Mouse (Mus musculus): ENCODE measurements around the gene Dnaja2. TPM values are rescaled to one million over a fixed set of nuclear protein-coding genes. Genes with fewer than 3 reads are reported as not detected.

Dnaja2 gene
- total and polyA plus RNA-seq, 3 experiments, result 150 to 471 (median 227) TPM

GRCm38 (mm10) chr8:85506620-85507019, 48.5 kb downstream of the Dnaja2 start:
- no peak for TF ChIP-seq MYC (IDR thresholded peaks at IDR 0.05; ENCODE audit: low read depth, low read length)
- no peak overlapping the region for H3K27ac ChIP-seq (ENCODE audit: insufficient read depth, low read depth)
- H3K9me3 ChIP-seq (replicated peaks; ENCODE audit: low read length), result no peaks in the 10 kb centered on the region
- no peak for DNase-seq (ENCODE audit: extremely low read depth)
- H3K27me3 ChIP-seq (replicated peaks), result no peaks in the 10 kb centered on the region
- H3K4me1 ChIP-seq (ENCODE audit: control insufficient read depth in 1 of 2, insufficient read depth in 2 of 2), result peaks cover 2 to 20% of the 10 kb centered on the region in 2 experiments; a peak in 3 of 4 replicates
- H3K9ac ChIP-seq (ENCODE audit: insufficient read depth, low read depth), result no peak overlapping the region
- no peaks in the 10 kb centered on the region for H3K79me2 ChIP-seq (replicated peaks; ENCODE audit: control insufficient read depth, extremely low read depth, insufficient read depth, poor library complexity, severe bottlenecking)
- H3K4me3 ChIP-seq (replicated peaks in 1 of 3; ENCODE audit: low read depth in 2 of 3, low read length in 2 of 3, poor library complexity in 1 of 3), result no peak overlapping the region
- H3K4me2 ChIP-seq (ENCODE audit: insufficient read depth, low read depth, poor library complexity, severe bottlenecking), result no peak overlapping the region
- in situ Hi-C loops (cut with MboI; ENCODE audit: low pct_ligation_motif_present, low pct_unique_long_range_greater_than_20kb, low sequenced_read_pairs) (no loop called here), dilution Hi-C loops (cut with MboI; ENCODE audit: extremely low pct_ligation_motif_present, extremely low pct_unique_long_range_greater_than_20kb, low sequenced_read_pairs) (no loop called here)
- H3K36me3 ChIP-seq (replicated peaks in 1 of 2; ENCODE audit: control insufficient read depth in 1 of 2, insufficient read depth in 1 of 2, low read length in 1 of 2), result peaks cover 84 to 95% of the 10 kb centered on the region in 2 experiments

- in situ Hi-C loops (cut with MboI; ENCODE audit: low pct_ligation_motif_present, low pct_unique_long_range_greater_than_20kb, low sequenced_read_pairs) (no loop called here), dilution Hi-C loops (cut with MboI; ENCODE audit: extremely low pct_ligation_motif_present, extremely low pct_unique_long_range_greater_than_20kb, low sequenced_read_pairs) (no loop called here)
- Histone ChIP-seq H3K4me3 (replicated peaks in 1 of 3; ENCODE audit: low read depth in 2 of 3, low read length in 2 of 3, poor library complexity in 1 of 3) (no peak overlapping the region), H3K27ac (ENCODE audit: insufficient read depth, low read depth) (no peak overlapping the region), H3K4me1 (ENCODE audit: control insufficient read depth in 1 of 2, insufficient read depth in 2 of 2) (peaks cover 2 to 37% of the 10 kb centered on the region in 2 experiments; a peak in 3 of 4 replicates), H3K79me2 (replicated peaks; ENCODE audit: control insufficient read depth, extremely low read depth, insufficient read depth, poor library complexity, severe bottlenecking) (no peaks in the 10 kb centered on the region), H3K36me3 (replicated peaks in 1 of 2; ENCODE audit: control insufficient read depth in 1 of 2, insufficient read depth in 1 of 2, low read length in 1 of 2) (peaks cover 85 to 95% of the 10 kb centered on the region in 2 experiments), H3K27me3 (replicated peaks) (no peaks in the 10 kb centered on the region), H3K9ac (ENCODE audit: insufficient read depth, low read depth) (no peak overlapping the region), H3K4me2 (ENCODE audit: insufficient read depth, low read depth, poor library complexity, severe bottlenecking) (no peak overlapping the region), H3K9me3 (replicated peaks; ENCODE audit: low read length) (no peaks in the 10 kb centered on the region)
- TF ChIP-seq POLR2A (IDR thresholded peaks at IDR 0.05; ENCODE audit: low read depth, low read length), result no peak
- no peak for TF ChIP-seq USF1 (IDR thresholded peaks at IDR 0.05; ENCODE audit: low read depth, low read length)
- TF ChIP-seq MXI1 (IDR thresholded peaks at IDR 0.05; ENCODE audit: low read depth, low read length), result no peak
- TF ChIP-seq ETS1 (conservative IDR thresholded peaks at IDR 0.05; ENCODE audit: low read depth, low read length), result no peak
- TF ChIP-seq UBTF (IDR thresholded peaks at IDR 0.05; ENCODE audit: low read depth, low read length), result no peak
- TF ChIP-seq MAX (IDR thresholded peaks at IDR 0.05; ENCODE audit: low read length), result no peak
- no peak for TF ChIP-seq CHD1 (IDR thresholded peaks at IDR 0.05; ENCODE audit: low read depth, low read length)
- TF ChIP-seq MEF2A (IDR thresholded peaks at IDR 0.05; ENCODE audit: borderline replicate concordance, low read depth, low read length), result no peak
- DNase-seq (ENCODE audit: extremely low read depth), result no peak
These were observed 50.4 kb downstream of the Dnaja2 start for GRCm38 (mm10) chr8:85504704-85505103.

- in situ Hi-C loops (cut with MboI; ENCODE audit: low pct_ligation_motif_present, low pct_unique_long_range_greater_than_20kb, low sequenced_read_pairs), result no loop called here
These were observed 52.1 kb downstream of the Dnaja2 start for GRCm38 (mm10) chr8:85503065-85503464.

More at GRCm38 (mm10) chr8:85503065-85503464, 52.1 kb downstream of the Dnaja2 start:
- Histone ChIP-seq H3K4me2 (ENCODE audit: insufficient read depth, low read depth, poor library complexity, severe bottlenecking) (no peak overlapping the region), H3K9ac (ENCODE audit: insufficient read depth, low read depth) (no peak overlapping the region), H3K27ac (ENCODE audit: insufficient read depth, low read depth) (no peak overlapping the region), H3K4me1 (ENCODE audit: control insufficient read depth in 1 of 2, insufficient read depth in 2 of 2) (peaks cover 2 to 46% of the 10 kb centered on the region in 2 experiments; a peak in 3 of 4 replicates), H3K4me3 (replicated peaks in 1 of 3; ENCODE audit: low read depth in 2 of 3, low read length in 2 of 3, poor library complexity in 1 of 3) (no peak overlapping the region), H3K27me3 (replicated peaks) (no peaks in the 10 kb centered on the region), H3K9me3 (replicated peaks; ENCODE audit: low read length) (no peaks in the 10 kb centered on the region), H3K79me2 (replicated peaks; ENCODE audit: control insufficient read depth, extremely low read depth, insufficient read depth, poor library complexity, severe bottlenecking) (0 out of 2 replicates have a peak, but pooled peaks cover under 1% of the 10 kb centered on the region), H3K36me3 (replicated peaks in 1 of 2; ENCODE audit: control insufficient read depth in 1 of 2, insufficient read depth in 1 of 2, low read length in 1 of 2) (peaks cover 71 to 89% of the 10 kb centered on the region in 2 experiments)
- dilution Hi-C loops (cut with MboI; ENCODE audit: extremely low pct_ligation_motif_present, extremely low pct_unique_long_range_greater_than_20kb, low sequenced_read_pairs), result no loop called here
- no peak for TF ChIP-seq MAZ (IDR thresholded peaks at IDR 0.05; ENCODE audit: low read depth, low read length)
- no peak for TF ChIP-seq RAD21 (IDR thresholded peaks at IDR 0.05; ENCODE audit: low read depth, low read length)
- no peak for TF ChIP-seq RCOR1 (conservative IDR thresholded peaks at IDR 0.05; ENCODE audit: low read depth, low read length)
- no peak for TF ChIP-seq ZNF384 (IDR thresholded peaks at IDR 0.05; ENCODE audit: low read depth, low read length)
- TF ChIP-seq SIN3A (IDR thresholded peaks at IDR 0.05; ENCODE audit: low read length), result no peak
- TF ChIP-seq MYC (IDR thresholded peaks at IDR 0.05; ENCODE audit: low read depth, low read length), result no peak
- TF ChIP-seq USF1 (IDR thresholded peaks at IDR 0.05; ENCODE audit: low read depth, low read length), result no peak
- no peak for TF ChIP-seq CHD1 (IDR thresholded peaks at IDR 0.05; ENCODE audit: low read depth, low read length)
- TF ChIP-seq ETS1 (conservative IDR thresholded peaks at IDR 0.05; ENCODE audit: low read depth, low read length), result no peak
- no peak for TF ChIP-seq USF2 (conservative IDR thresholded peaks at IDR 0.05; ENCODE audit: low read depth, low read length)
- no peak for TF ChIP-seq MAX (IDR thresholded peaks at IDR 0.05; ENCODE audit: low read length)
- no peak for TF ChIP-seq ZKSCAN1 (IDR thresholded peaks at IDR 0.05; ENCODE audit: borderline replicate concordance, low read depth, low read length)
- DNase-seq (ENCODE audit: extremely low read depth), result no peak
